Mouse (Mus musculus) activated CD4-positive, CD25-positive, alpha-beta regulatory T cell, adult 4 months (primary cell): Measurements from ENCODE around the gene Car6. TPM values are rescaled to one million over a fixed set of nuclear protein-coding genes. Genes with fewer than 3 reads are reported as not detected.

Experiments used
- polyA plus RNA-seq, 2 experiments: library from polyadenylated mRNA; unstranded; fragments of 100-300 nt; shearing (Covaris generic); gene quantifications; one replicate each; pipeline ENCODE4 v1.2.1; 2017

The Car6 gene
- polyA plus RNA-seq, 2 experiments from 2014 or later: not detected

Other genes with a start within 250 kb of the Car6 start
- 1 to 10 TPM; 4.0 to 6.3 TPM for gene Spsb1, start 246.3 kb downstream of the Car6 start, polyA plus RNA-seq
- gene H6pd, start 192.3 kb downstream of the Car6 start, polyA plus RNA-seq: 1 to 10 TPM; 5.3 to 5.4 TPM
- gene Gpr157, start 114.0 kb downstream of the Car6 start, polyA plus RNA-seq: under 1 TPM; 0.33 to 0.42 TPM
- not detected for gene Slc2a5, start 82.0 kb downstream of the Car6 start, polyA plus RNA-seq
- gene Slc2a7, start 52.4 kb downstream of the Car6 start, polyA plus RNA-seq: not detected
- gene Eno1, start 35.4 kb upstream of the Car6 start, polyA plus RNA-seq: 100 to 1,000 TPM; 543 to 642 TPM
- gene Rere, start 80.3 kb upstream of the Car6 start, polyA plus RNA-seq: 10 to 100 TPM; 19.0 to 19.5 TPM